Mouse (Mus musculus) liver, embryonic 12.5 days (tissue): ENCODE measurements at regions not wholly inside any gene's neighbourhood (a gene's known extent, or its start where the extent isn't known, plus 50 kb on each side); places are given as distances from the start of the nearest gene placed in this dataset.

Experiments
- ATAC-seq: fragments of 200-750 bp; cut with Nextera tagmentation; 2 replicates; pipeline ENCODE4 v1.8.0; 2017; ENCODE audit warnings: moderate number of reproducible peaks, mild to moderate bottlenecking, moderate library complexity
- H3K27ac ChIP-seq: fragments of 300-500 bp; sonication (generic); 2 replicates; pipeline ENCODE4 v1.5.1; 2016; ENCODE audit warnings: mild to moderate bottlenecking
- H3K27me3 ChIP-seq: fragments of 300-500 bp; sonication (generic); replicated peaks from 2 replicates; pipeline ENCODE4 v1.6.1; 2016; ENCODE audit warnings: mild to moderate bottlenecking, moderate library complexity
- H3K36me3 ChIP-seq: fragments of 300-500 bp; sonication (generic); 2 replicates; pipeline ENCODE4 v1.6.1; 2016; ENCODE audit warnings: mild to moderate bottlenecking, moderate library complexity
- H3K4me1 ChIP-seq: fragments of 300-500 bp; sonication (generic); 2 replicates; pipeline ENCODE4 v1.6.1; 2016
- H3K4me2 ChIP-seq: fragments of 300-500 bp; sonication (generic); 2 replicates; pipeline ENCODE4 v1.6.1; 2016; ENCODE audit warnings: mild to moderate bottlenecking, moderate library complexity
- H3K4me3 ChIP-seq: fragments of 300-500 bp; sonication (generic); 2 replicates; pipeline ENCODE4 v1.5.1; 2016; ENCODE audit warnings: mild to moderate bottlenecking, moderate library complexity
- H3K9ac ChIP-seq: fragments of 300-500 bp; sonication (generic); 2 replicates; pipeline ENCODE4 v1.6.1; 2016; ENCODE audit warnings: mild to moderate bottlenecking, moderate library complexity
- H3K9me3 ChIP-seq: fragments of 300-500 bp; sonication (generic); replicated peaks from 2 replicates; pipeline ENCODE4 v1.6.1; 2016; ENCODE audit warnings: mild to moderate bottlenecking, moderate library complexity
- WGBS: fragments of 180-500 bp; shearing (Covaris S2); methylation state at CpG from one replicate; pipeline ENCODE4 v1.1.7; 2016; ENCODE audit not compliant: insufficient replicate concordance; 5-methylcytosine and 5-hydroxymethylcytosine counted together

DNA sequence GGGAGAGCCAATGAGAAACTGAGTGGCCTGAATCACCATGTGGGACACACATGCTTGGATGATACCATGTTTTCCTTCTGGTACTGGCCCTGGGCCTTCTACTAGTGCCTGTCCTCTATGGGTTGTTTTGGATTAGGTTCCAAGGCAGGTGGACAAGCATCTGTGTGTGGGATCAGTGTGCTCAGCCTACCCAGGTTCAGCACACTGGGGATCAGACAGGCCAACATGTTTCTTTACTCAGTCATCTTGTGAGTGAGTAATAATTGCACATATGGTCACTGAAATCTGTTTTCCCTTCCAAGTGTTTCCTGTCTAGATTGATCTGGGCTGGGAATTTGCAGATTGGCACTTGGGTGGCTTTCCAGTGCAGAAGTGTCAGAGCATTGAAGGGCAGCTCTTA, 346.6 kb upstream of the Tmc3 start:
- no peak overlapping the region for H3K4me3 ChIP-seq
- no peak overlapping the region for H3K27ac ChIP-seq
- no peak overlapping the region for H3K4me2 ChIP-seq
- H3K4me1 ChIP-seq: no peaks in the 10 kb centered on the region
- no peaks in the 10 kb centered on the region for H3K9me3 ChIP-seq
- no peaks in the 10 kb centered on the region for H3K27me3 ChIP-seq
- H3K9ac ChIP-seq: no peak overlapping the region
- no peak for ATAC-seq
- no peaks in the 10 kb centered on the region for H3K36me3 ChIP-seq

DNA sequence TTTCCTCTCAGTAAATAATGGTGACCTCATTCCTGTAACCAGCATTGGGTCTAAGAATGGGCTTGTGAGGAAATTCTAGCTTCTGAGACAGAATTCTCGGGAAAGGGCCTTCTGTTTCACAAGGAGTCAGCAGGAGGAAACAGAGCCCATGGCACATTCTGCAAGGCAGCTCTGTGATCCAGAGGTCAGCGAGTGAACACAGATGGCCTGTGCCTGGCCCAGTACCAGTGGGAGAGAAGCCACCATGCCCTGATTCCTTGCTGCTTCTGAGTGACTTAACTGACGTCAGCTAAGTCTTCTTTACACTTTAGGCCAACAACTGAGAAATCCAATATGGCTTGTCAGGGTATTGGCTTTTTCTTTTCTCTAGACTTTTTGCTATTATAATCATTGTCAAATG, 342.5 kb upstream of the Tmc3 start:
- Histone ChIP-seq H3K27me3 (no peaks in the 10 kb centered on the region), H3K27ac (no peak overlapping the region), H3K36me3 (no peaks in the 10 kb centered on the region), H3K9ac (no peak overlapping the region), H3K4me1 (no peaks in the 10 kb centered on the region), H3K9me3 (no peaks in the 10 kb centered on the region), H3K4me2 (no peak overlapping the region), H3K4me3 (no peak overlapping the region)
- no peak for ATAC-seq
- WGBS: 56% methylated on average over 3 of the region's 3 CpGs

DNA sequence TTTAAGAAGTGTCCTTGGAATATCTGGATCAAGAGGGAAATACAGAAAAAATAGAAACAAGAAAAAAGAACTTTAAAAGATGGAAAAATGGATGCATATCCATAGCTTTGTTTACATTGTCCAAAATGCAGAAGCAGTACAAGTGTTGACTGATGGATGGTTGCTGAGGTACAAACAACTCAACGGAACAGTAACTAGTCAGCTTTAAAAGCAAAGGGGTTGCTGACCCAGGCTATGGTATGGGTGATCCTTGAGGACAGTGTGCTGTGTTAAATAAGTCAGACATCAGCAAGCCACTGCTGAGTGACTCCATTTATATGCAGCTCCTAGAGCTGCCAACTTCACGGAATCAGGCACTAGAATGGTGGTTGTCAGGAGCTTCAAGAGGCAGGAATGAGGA, 338.9 kb upstream of the Tmc3 start:
- Histone ChIP-seq H3K9ac (no peak overlapping the region), H3K27ac (no peak overlapping the region), H3K4me3 (no peak overlapping the region), H3K36me3 (no peaks in the 10 kb centered on the region), H3K9me3 (no peaks in the 10 kb centered on the region), H3K27me3 (no peaks in the 10 kb centered on the region), H3K4me1 (no peaks in the 10 kb centered on the region), H3K4me2 (no peak overlapping the region)
- ATAC-seq: no peak
- WGBS: 69% methylated on average over 2 of the region's 2 CpGs

DNA sequence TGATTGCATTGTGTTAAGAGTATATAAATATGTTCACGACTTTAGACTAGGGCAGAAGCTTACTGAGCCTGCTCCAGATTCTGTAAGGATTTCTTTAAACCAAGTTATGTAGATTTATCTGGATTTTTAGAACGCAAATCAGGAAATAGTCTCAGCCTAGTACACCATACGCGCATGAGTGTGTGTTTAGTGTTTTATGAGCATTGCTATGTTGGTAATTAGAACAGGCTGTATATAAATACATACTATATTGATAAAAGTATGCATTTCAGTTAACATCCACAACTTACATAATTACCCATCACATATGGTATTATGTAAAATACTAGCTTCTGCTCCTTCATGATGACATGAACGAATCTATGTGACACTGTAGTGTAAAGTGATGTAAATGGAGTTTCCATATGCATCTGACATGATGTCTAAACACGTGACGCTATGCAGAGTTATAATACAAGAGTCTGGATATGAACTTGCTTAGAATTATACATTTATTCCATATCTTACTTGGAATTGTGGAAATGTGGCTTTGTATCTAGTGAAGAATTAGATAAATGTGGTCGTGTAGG, 332.6 kb upstream of the Tmc3 start:
- WGBS: 66% methylated on average over 8 of the region's 8 CpGs
- Histone ChIP-seq H3K27ac (no peak overlapping the region), H3K4me2 (no peak overlapping the region), H3K9ac (no peak overlapping the region), H3K9me3 (no peaks in the 10 kb centered on the region), H3K4me1 (no peaks in the 10 kb centered on the region), H3K4me3 (no peak overlapping the region), H3K27me3 (no peaks in the 10 kb centered on the region), H3K36me3 (no peaks in the 10 kb centered on the region)
- no peak for ATAC-seq

DNA sequence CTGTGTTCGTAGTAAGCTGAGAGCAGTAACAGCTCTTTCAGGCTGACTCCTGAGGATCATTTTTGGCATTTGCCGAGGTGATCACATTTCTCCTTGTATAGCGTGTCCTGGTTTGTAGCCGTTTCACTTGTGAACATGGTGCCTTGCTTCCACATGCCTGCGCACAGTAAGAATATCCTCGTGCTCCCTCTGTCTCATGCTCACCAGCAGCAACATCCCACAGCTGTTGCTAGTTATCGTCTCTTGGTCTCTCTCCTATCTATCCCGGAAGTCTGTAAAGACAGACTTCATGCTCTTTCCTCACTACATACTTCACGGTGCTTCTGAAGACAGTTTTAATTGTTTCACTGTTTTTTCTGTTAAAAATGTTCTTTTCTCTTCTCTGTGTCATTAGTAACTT, 331.7 kb upstream of the Tmc3 start:
- WGBS: 71% methylated on average over 9 of the region's 9 CpGs
- ATAC-seq: no peak
- no peak overlapping the region for H3K4me3 ChIP-seq
- H3K27ac ChIP-seq: no peak overlapping the region
- no peak overlapping the region for H3K9ac ChIP-seq
- H3K27me3 ChIP-seq: no peaks in the 10 kb centered on the region
- no peaks in the 10 kb centered on the region for H3K4me1 ChIP-seq
- no peaks in the 10 kb centered on the region for H3K36me3 ChIP-seq
- H3K4me2 ChIP-seq: no peak overlapping the region
- no peaks in the 10 kb centered on the region for H3K9me3 ChIP-seq

DNA sequence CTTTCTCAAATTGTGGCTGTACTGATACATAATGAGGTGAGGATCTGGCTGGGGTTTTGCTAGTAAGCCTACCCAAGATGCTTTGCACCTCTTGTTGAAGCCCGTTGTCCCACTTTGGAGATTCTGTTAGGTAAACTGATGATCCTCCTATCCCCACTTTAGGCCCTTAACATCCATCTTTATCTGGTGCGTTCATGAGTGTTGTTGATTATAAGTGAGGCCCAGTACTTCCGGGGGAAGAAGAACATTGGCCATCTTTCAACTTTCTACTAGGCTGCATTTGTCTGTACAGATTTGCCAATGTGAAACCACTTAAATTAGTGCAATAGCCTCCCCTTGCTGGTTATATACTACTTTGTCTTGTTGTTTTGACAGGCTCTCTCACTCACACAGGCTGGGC, 331.3 kb upstream of the Tmc3 start:
- no peaks in the 10 kb centered on the region for H3K27me3 ChIP-seq
- no peaks in the 10 kb centered on the region for H3K36me3 ChIP-seq
- no peak overlapping the region for H3K27ac ChIP-seq
- 77% methylated on average over 3 of the region's 3 CpGs for WGBS
- no peak overlapping the region for H3K9ac ChIP-seq
- no peak overlapping the region for H3K4me3 ChIP-seq
- H3K4me1 ChIP-seq: no peaks in the 10 kb centered on the region
- H3K4me2 ChIP-seq: no peak overlapping the region
- no peak for ATAC-seq
- no peaks in the 10 kb centered on the region for H3K9me3 ChIP-seq

DNA sequence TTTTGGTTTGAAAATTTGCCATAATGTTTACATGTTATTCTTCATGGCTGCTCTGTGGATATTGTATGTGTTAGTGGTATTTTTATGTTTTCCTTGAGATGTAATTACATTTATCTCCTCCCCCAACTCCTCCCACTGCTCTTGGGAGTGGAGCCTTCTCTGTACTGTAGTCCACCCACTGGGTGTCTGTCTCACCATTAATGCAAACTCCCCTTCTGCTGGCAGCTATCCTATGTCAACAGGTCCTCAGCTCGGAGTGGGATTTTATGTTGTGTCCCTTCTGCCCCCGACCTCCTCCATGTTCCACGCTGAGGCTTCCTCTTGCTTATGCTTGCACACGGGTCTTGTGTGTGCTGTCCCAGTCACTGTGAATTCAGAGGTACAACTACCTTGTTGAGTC, 330.3 kb upstream of the Tmc3 start:
- WGBS: 81% methylated on average over 4 of the region's 4 CpGs
- no peaks in the 10 kb centered on the region for H3K4me1 ChIP-seq
- no peak for ATAC-seq
- no peak overlapping the region for H3K27ac ChIP-seq
- no peak overlapping the region for H3K4me3 ChIP-seq
- no peak overlapping the region for H3K4me2 ChIP-seq
- no peaks in the 10 kb centered on the region for H3K27me3 ChIP-seq
- H3K36me3 ChIP-seq: no peaks in the 10 kb centered on the region
- H3K9me3 ChIP-seq: no peaks in the 10 kb centered on the region
- no peak overlapping the region for H3K9ac ChIP-seq

DNA sequence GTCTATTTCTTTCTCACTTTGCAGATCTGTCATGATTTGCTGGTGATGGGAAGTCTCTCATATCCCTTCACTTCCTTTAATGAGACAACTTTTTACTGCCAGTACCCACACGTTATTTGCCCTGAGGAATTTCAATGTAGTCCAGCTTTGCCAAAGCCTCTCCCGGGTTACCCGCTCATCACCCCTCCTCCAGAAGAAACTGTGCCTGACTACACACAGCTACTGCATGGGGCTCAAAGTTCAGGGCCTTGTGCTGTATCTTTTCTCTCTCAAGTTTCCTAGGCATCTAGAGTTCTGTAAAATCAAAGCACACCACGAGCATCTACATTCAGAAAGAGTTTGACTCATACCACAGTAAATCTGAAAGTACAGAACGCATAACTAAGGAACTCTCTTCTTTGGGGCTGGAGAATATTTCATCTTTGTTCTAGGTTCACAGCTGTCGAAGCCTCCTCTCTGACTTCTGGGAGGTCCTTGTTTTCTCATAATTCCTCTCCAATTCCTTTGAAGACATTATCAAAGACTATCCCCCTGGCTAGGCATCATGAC, 328.4 kb upstream of the Tmc3 start:
- H3K27me3 ChIP-seq: no peaks in the 10 kb centered on the region
- no peak overlapping the region for H3K4me2 ChIP-seq

DNA sequence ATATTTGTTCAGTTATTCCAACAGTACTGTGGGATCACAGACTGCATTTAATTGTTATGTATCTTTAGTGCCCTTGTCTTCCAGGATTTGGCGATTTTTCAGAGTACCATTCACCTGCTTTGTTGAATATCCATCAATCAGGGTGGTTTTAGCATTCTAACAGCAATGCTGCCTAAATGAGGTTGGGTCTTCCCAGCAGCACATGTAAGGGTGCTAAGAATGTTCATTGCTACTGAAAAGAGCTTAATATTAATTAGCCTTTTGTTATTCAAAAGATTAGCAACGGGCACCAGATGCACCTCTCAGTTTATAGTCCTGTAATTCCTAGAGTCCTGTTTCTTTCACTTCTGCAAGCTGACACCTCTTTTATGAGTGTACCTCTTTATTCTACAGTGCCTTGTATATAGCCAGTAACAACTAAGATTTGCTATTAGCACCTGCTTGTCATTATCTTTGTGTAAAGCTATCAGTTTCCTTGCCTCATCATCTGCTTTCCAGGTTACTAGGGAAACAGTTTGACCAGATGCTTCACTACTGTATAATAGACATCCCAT, 326.3 kb upstream of the Tmc3 start:
- Histone ChIP-seq H3K27me3 (no peaks in the 10 kb centered on the region), H3K4me2 (no peak overlapping the region), H3K9me3 (no peaks in the 10 kb centered on the region), H3K9ac (no peak overlapping the region), H3K4me3 (no peak overlapping the region), H3K4me1 (no peaks in the 10 kb centered on the region), H3K36me3 (no peaks in the 10 kb centered on the region), H3K27ac (no peak overlapping the region)
- WGBS: 63% methylated on average over 2 of the region's 2 CpGs
- no peak for ATAC-seq

More for the DNA sequence above, 328.4 kb upstream of the Tmc3 start:
- H3K36me3 ChIP-seq: no peaks in the 10 kb centered on the region
- no peak overlapping the region for H3K27ac ChIP-seq
- WGBS: 66% methylated on average over 6 of the region's 6 CpGs
- no peak overlapping the region for H3K4me3 ChIP-seq
- no peak for ATAC-seq
- no peaks in the 10 kb centered on the region for H3K4me1 ChIP-seq
- H3K9ac ChIP-seq: no peak overlapping the region
- no peaks in the 10 kb centered on the region for H3K9me3 ChIP-seq

DNA sequence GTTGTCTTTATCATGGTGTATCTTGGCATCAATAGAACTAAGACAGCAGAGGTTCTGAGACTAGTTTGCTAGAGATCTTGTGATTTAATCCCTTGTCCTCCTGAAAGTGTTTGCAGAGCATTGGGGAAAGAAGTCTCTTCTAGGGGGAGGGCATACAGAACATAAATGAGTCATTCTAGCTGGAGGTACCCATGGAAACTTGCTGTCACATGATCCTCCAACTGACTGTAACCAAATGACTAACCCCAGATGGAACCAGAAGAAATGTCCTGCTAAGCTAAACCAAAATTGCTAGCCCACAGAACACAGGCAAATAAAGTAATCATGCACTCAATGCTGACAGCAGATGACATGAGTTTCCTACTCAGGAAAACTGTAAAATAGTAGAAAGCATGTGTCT, 323.2 kb upstream of the Tmc3 start:
- Histone ChIP-seq H3K4me2 (no peak overlapping the region), H3K4me1 (no peaks in the 10 kb centered on the region), H3K9ac (no peak overlapping the region), H3K9me3 (no peaks in the 10 kb centered on the region), H3K4me3 (no peak overlapping the region), H3K36me3 (no peaks in the 10 kb centered on the region), H3K27me3 (no peaks in the 10 kb centered on the region), H3K27ac (no peak overlapping the region)
- ATAC-seq: no peak

DNA sequence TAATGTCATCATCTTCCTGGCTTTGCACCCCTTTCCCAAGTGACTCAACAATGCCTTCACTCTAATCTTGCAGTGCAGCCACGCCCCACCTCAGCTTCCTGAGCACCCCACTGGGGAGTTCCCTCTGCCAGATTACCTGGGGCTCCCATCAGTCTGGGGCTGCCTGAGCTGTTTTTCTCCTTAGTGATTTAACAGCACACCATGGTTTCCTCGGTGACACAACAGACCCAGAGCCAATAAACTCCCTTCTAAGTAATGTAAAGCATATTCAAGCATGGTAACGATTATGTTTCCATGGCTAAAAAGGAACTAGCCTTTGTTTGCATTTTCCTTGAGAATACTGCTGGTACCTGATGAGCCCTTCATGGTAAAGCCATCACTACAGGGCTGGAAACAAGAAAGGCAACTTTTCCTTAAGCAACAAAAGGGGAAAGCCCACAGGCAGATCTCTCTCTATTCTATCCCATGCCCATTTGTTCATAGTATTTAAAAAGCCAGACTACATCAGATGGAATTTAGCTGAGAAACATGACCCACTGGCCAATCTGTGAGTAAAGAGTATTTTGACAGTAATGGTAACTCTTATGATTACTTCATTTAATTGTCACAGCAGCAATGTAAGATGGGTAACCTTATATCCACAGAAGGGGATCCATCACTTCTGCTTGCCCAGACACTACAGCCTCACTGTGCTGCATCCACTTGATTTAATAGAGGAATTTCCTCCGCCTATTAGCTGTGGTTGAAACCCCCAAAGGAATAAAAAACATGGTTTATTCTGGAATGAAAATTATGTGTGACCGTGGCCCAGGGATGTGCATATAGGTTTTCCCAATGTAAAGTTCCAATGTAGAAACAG, 294.6 kb upstream of the Tmc3 start:
- Histone ChIP-seq H3K4me1 (no peaks in the 10 kb centered on the region), H3K27me3 (no peaks in the 10 kb centered on the region), H3K4me3 (no peak overlapping the region), H3K4me2 (no peak overlapping the region), H3K9ac (no peak overlapping the region), H3K27ac (no peak overlapping the region), H3K9me3 (no peaks in the 10 kb centered on the region), H3K36me3 (no peaks in the 10 kb centered on the region)
- ATAC-seq: no peak
- 35% methylated on average over 5 of the region's 5 CpGs for WGBS

DNA sequence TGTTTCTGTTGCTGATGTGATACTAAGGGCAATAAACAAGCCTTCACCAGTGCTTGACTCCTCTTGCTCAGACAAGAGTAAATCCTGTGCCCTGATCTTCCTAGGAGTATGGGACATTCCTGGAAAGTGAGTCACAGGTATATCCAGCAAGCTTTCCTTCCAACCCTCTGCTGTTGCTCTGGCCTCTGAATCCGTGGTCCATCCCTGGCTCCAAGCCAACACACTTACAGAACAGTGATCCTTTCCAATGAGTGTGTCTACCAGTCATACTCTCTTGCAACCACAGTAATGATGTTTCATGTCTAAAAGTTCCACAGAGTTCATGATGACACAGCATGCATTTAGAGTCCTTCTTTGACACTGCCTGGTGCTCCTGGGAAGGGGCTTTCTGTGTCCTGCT, 277.6 kb upstream of the Tmc3 start:
- Histone ChIP-seq H3K4me2 (no peak overlapping the region), H3K9ac (no peak overlapping the region), H3K27ac (no peak overlapping the region), H3K9me3 (no peaks in the 10 kb centered on the region), H3K36me3 (no peaks in the 10 kb centered on the region), H3K4me1 (no peaks in the 10 kb centered on the region), H3K4me3 (no peak overlapping the region), H3K27me3 (no peaks in the 10 kb centered on the region)
- 34% methylated on average over 1 of the region's 1 CpGs for WGBS
- ATAC-seq: no peak
